Mouse (Mus musculus): Measurements from ENCODE around the gene Catip.
"Not testable (repeated sequence)": the region's sequence is repeated elsewhere in the genome, so short reads cannot be mapped to it uniquely, and the experiment has no call there.

Gene Catip

GRCm38 (mm10) chr1:74361812-74362211, at the start of gene Catip:
TSS of gene Catip (plus strand) at chr1:74362108.
- DNase-seq (ENCODE audit: low spot score in 2 of 2) = peak; percentile 56 to 73

DNA sequence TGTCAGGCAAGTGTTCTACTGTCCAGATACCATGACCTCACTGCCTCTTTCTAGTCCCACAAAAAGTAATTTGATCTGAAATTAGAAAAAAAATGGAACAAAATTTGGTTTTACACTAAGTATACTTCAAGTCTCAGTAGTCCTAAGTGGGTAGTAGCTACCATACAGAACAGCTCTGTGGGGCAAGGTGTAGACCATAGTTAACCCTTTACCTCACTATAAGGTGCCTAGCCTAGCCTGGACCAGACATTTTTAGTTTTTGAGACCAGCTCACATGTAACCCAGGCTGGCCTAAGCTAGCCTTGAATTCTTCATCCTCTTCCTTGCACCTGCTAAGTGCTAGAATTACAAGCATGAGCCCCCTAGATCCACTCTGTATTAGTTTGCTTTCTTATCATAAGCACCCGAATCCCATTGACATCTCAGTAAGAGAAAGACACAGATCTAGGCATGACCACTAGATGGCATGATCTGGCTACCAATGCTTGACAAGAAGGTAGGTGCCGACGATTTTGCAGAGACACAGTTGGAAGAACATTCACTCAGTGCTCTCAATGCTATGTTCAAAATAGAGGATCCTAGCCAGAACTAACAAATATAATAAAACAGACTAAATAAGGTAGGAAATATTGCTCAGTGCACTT, 48.7 kb upstream of the Catip start:
- peak; percentile 41 to 62 for DNase-seq (ENCODE audit: low spot score in 2 of 2)

- DNase-seq (ENCODE audit: low spot score in 2 of 2) = no peak
Observed at GRCm38 (mm10) chr1:74314796-74315195, 47.1 kb upstream of the Catip start.

GRCm38 (mm10) chr1:74316114-74316827, 45.6 kb upstream of the Catip start:
- DNase-seq (ENCODE audit: low spot score in 2 of 2) = no peak

DNA sequence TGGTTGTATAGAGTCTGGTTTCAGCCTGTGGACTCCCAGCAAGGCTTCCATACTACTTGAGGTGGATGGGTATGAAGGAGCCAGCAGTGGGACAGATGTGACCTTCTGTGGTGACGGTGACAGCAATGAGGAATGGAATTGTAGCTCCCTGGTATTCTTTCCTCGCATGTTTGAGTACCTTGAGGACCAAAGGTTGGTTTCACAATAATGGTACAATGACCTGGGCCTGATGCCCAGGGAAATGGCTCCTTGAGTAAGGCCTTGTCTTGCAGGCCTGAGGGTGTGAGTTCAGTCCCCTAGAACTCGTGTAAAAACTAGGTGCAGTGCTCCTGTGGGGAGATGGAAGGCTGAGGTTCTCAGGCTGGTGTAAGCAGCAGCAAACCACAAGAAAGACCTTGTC, 43.2 kb upstream of the Catip start:
- DNase-seq (ENCODE audit: low spot score in 2 of 2) = no peak

- DNase-seq (ENCODE audit: low spot score in 2 of 2) = no peak
Observed at GRCm38 (mm10) chr1:74321396-74321795, 40.5 kb upstream of the Catip start.

GRCm38 (mm10) chr1:74326916-74327315, 35.0 kb upstream of the Catip start:
- DNase-seq (ENCODE audit: low spot score in 2 of 2) = not testable (repeated sequence)

DNA sequence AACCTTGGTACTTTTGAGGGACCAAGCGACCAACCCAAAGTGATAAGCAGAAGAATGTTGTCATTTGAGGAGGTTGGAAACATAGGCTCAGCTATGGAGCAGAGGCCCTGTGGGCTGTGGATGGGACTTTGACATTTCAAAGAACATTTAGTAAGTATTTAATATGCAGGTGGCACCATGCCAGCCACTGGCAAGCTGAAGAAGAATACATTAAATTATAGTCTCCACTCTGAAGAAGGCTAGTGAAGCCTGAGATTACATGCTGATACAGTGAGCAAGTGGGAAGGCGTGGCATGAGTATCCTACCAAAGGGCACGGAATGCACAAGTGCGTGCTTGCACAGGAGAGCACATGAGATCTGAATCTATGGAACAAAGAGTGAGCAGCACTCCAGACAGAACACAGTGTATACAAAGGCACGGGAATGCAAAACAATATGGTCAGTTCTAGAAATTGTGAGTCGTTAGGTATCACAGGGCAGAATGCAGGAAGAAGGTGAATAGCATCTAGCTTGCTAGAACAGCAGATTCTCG, 31.9 kb upstream of the Catip start:
- DNase-seq (ENCODE audit: low spot score in 2 of 2) = no peak

DNA sequence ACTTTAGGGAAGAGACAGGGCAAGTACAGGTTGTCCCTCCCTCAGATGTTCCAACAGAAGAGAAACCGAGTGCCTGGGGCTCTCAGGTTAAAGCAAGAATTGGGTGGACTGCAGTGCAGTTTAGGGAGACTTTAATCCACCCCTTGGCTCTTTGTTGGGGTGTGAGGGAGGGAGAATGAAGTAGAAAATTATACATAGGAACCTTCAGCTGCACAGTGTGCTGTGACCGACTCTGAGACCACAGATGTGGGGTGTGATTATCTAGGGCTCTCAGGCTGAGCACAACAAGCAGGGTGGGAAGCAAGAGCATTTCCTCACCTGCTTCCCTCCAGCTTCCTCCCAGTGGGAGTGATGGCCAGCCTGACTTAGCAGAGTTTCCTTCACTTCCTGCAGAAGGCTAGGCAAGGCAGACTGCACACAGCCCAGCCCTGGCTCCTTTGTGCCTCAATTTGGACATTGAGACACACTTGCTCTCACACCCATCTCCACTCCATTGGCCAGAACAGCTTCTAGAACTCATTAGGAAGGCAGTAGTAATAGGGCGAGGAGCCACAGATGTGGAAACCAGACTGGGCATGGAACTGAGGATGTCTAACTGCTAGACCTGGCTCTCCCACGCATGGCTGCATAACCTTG, 30.7 kb upstream of the Catip start:
- DNase-seq (ENCODE audit: low spot score in 2 of 2) = no peak

- DNase-seq (ENCODE audit: low spot score in 2 of 2) = peak; percentile 95 to 96
Observed at GRCm38 (mm10) chr1:74332241-74332763, 29.6 kb upstream of the Catip start.

DNA sequence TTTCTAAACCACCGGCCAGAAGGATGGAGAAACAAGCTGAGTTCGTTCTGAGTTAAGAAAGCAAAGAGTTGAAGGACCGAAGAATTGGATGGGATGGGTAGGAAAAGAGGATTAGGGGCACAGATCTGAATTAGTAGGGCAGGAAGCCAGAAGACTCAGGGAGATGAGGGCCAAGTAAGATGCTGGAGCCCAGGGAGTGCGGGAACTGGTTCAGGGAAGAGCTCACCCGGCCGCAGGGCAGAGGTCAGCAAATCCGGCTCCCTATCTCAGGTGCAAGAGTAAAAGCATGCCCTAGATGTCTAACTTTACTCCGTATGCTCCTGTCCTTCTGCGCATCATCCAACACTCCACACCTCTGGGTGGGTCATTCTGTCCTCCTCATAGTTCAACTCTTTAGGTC, 29.0 kb upstream of the Catip start:
- no peak for DNase-seq (ENCODE audit: low spot score in 2 of 2)

DNA sequence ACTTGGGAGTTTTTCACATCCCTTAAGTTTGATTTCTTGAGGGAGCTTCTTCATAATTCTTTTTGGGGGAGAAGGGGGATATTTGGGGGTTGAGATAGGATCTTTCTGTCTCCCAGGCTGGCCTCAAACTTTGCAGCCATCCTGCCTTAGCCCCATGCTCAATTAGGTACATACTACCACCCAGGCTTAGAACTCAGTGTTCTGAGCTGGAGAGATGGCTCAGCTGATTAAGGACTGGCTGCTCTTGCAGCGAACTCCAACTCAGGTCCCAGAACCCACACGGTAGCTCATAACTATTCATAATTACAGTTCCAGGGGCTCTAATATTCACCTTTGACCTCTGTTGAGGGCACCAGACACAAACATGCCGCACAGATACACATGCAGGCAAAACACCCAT, 27.3 kb upstream of the Catip start:
- no peak for DNase-seq (ENCODE audit: low spot score in 2 of 2)

DNA sequence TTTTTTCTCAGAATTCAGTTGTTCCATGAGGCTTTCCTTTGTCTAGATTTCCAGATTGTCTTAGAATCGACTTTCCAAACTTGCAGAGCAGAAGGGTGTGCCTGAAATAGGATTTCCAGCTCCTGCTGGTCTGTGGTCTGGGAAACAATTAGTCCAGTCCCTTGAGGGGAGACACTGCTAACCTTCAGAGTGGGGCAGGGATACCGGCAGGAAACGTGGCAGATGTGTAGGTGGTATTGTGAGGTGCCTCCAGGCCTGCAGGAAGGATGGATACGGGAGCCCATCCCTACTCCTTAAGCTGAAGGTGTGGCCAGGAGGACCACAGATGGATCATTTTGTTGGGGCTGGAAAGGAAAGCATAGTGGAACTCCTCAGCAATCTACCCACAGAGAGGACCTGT, 26.9 kb upstream of the Catip start:
- no peak for DNase-seq (ENCODE audit: low spot score in 2 of 2)

DNA sequence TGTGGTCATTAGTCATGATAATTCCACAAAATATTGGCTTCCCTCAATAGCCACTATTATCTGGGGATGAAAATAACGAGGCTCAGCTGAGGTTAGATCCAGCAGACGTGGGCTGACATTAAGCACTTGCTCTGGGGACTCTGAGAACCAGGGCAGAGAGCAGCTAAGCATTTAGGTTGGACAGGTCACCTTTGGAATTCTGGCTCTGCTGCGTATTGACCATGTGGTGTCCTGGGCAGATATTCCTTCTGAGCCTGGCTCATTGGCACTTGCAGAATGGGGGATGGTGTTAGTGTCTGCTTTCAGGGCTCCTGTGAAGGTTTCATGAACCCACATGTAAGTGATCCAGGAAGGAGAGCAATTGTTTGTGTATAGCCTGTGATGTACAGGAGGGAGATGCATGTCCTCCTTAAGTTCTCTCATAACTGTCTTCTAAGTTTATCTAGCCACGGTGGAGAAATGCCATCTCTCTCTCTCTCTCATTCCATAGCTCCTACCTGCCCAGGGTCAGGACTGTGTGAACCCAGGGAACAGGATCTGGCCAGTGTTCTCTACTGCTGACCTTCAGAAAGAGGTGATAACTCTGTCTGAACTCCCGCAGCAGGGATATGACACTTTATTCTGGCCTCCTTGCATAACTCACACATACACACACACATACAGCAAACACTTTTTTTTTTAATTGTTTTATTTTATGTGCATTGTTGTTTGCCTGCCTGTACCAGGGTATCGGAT, 26.3 kb upstream of the Catip start:
- DNase-seq (ENCODE audit: low spot score in 2 of 2) = no peak

DNA sequence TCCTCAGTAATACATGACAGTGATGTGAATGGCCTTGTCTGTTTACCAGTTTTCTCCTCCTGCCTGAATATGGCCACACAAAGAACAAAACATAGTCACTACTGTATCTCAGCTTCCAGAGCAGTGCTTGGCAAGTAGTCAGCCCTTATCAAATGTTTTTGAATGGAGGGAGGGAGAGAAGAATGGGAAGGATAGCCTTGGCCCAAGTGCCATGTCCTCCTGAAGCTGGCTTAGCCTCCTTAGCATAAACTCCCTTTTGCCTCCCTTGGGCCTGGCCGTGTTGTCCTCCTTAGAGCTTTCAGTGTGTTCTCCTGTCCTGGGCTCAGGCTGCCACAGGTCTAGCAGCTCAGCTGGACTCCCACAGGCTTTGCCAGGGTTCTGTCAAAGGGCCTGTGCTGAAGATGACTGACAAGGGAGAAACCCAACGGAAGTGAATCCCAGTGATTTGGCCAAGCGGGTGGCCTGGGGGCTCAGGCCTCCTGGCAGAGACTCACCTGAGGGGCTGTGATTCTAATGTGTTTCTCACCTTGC, 24.6 kb upstream of the Catip start:
- DNase-seq (ENCODE audit: low spot score in 2 of 2) = no peak

DNA sequence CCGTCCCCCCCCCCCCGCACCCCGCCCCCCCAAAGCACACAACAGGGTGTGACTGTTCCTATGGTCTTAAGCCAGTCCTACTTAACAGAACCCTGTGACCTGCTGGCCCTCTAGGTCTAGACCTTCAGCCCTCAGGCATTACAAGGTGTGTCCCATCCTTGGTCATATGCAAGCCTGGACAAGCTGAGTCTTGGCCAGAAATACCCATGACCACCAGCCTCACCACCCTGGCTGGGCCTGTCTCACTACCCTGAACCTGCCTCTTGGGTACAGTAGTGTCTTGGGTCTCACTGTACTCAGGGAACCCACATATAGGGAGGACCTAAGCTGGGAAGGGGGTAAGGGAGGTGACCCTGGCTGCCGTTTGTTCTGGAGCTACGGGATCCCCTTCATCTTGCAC, 23.9 kb upstream of the Catip start:
- no peak for DNase-seq (ENCODE audit: low spot score in 2 of 2)

- no peak for DNase-seq (ENCODE audit: low spot score in 2 of 2)
Observed at GRCm38 (mm10) chr1:74338626-74339025, 23.3 kb upstream of the Catip start.

DNA sequence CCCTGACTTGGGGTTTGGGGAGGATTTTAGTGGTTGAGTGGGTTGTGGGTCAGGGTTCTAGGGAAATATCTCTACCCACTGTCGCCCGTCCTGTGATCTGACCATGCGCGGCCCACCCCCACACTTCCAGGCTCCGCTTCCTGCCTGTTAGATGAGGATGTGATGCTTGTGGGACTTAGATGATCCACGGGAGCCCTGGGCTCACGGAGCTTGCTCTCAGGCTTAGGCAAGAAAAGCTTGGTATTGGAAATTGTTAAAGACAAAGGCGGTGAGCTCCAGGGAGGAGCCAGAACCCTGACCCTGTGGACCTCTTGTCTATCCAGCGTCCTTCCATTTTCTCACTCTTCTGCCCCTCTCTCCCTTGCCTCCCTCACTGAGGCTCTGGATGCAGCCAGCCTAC, 22.0 kb upstream of the Catip start:
- no peak for DNase-seq (ENCODE audit: low spot score in 2 of 2)

- peak; percentile 40 to 52 for DNase-seq (ENCODE audit: low spot score in 2 of 2)
Observed at GRCm38 (mm10) chr1:74340361-74340764, 21.5 kb upstream of the Catip start.

DNA sequence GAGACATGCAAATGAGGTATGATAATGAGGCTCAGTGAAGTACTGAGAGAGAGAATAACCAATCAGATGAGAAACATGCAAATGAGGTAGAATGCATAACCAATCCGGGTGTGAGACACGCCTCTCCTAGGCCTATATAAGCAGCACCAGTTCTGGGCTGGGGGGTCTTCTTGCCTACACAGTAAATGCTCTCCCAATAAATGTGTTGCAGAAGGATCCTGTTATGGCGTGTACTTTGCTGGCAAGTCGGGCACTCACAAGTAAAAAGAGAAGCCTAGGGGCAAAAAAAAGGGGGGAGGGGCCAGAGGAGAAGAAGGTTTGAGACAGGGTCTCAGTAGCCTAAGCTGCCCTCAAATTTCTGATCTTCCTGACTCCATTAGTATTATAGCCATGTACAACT, 20.9 kb upstream of the Catip start:
- not testable (repeated sequence) for DNase-seq (ENCODE audit: low spot score in 2 of 2)

DNA sequence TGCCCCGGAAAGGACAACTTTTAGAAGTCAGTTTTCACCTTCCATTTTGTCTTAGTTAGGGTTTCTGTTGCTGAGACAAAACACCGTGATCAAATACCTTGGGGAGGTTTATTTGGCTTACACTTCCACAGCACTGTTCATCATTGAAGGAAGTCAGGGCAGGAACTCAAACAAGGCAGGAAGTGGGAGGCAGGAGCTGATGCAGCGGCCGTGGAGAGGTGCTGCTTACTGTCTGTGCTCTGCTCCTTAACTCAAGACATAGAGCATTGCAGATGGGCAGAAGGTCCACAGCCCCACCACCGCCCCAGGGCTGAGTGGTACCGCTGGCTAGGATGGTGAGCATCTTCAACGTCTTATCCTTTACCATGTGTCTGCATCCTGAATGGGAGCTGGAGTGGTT, 20.0 kb upstream of the Catip start:
- no peak for DNase-seq (ENCODE audit: low spot score in 2 of 2)

GRCm38 (mm10) chr1:74342308-74342707, 19.6 kb upstream of the Catip start:
- no peak for DNase-seq (ENCODE audit: low spot score in 2 of 2)
